Mouse (Mus musculus) lung, postnatal 0 days (tissue): ENCODE data around the gene Cadm4.

ENCODE experiments used
- CTCF ChIP-seq: IDR thresholded peaks from 2 replicates; pipeline ENCODE4 v1.5.1; 2016; ENCODE audit warnings: antibody characterized with exemption, mild to moderate bottlenecking
- EP300 ChIP-seq: IDR thresholded peaks from 2 replicates; pipeline ENCODE4 v1.6.1; 2016; ENCODE audit warnings: antibody characterized with exemption, mild to moderate bottlenecking, control low read depth

GRCm38 (mm10) chr7:24507726-24508114, 25.9 kb downstream of the Cadm4 start:
- TF ChIP-seq CTCF (no peak), EP300 (no peak)
